Mouse (Mus musculus) adrenal gland, postnatal 36 days (tissue): Measurements from ENCODE around the gene Tmem238. TPM values are rescaled to one million over a fixed set of nuclear protein-coding genes. Genes with fewer than 3 reads are reported as not detected.

Source experiments
- DNase-seq, 2 experiments: peaks; one replicate each; pipeline ENCODE4 v3.0.0; 2021; ENCODE audit warnings: mixed read lengths in 1 of 2
- total RNA-seq, 2 experiments: library from RNA; stranded (reverse); gene quantifications; 2 replicates each; pipeline ENCODE4 v1.2.3; 2021

Tmem238 gene
- total RNA-seq, 2 experiments from 2014 or later = 8.2 to 15.0 TPM

DNA sequence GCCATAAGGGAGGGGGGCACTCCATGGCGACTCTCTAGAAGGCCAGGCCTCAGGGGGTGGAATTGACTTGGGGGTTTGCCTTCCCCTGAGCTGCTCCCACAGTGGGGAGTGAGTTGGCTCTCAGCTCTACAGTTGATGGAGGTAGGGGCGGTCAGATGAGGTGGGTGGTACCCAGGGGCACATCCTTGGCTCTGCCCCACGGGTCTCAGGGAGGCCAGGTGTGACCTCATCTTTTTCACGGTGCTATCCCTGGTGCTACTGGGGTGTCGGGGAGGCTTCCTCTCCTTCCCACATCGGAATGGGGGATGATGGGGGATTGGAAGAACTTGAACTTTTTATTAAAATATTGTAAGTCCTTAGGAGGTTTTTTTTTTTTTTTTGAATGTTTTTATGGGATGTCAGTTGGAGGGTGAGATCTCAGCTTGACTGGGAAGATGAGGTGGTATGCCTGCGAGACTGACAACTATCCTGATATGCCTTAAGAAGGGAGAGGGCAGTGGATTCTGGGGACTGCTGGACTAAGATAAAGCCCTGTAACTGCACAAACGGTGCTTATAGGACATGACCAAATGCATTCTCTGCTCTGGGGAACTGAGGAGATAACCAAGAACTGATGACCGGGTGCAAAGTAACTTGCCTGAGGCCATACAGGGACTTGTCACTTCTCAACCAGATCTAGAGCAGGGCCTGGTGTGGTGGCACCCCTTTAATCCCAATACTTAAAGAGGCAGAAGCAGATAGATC is 42.1 kb downstream of the Tmem238 start:
- no peak for DNase-seq

DNA sequence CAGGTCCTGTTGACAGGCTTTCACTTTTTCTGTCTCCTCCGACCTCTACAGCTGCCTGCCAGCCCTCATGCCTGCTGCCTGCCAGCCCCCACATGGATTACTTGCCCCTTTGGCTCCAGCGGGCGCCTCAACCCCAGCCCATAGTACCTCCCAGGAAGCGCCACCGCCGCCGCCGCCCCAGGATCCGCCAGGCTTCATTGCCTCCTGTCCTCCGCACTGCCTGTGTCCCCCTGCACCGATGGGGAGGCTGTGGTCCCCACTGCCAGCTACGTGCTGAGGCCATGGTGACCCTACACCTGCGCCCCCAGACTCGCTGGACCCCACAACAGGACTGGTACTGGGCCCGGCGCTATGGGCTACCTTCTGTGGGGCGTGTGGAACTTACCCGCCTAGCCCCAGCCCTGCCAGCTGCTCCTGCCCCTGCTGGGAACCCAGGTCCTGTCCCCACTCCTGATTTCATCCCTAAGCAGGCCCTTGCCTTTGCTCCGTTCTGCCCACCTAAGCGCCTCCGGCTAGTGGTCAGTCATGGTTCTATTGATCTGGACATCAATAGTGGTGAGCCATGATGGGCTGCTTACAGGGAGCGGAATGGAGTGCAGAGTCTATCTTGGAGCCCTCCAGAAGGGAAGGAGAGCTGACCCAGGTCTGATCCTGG is 43.0 kb downstream of the Tmem238 start:
- no peak for DNase-seq

DNA sequence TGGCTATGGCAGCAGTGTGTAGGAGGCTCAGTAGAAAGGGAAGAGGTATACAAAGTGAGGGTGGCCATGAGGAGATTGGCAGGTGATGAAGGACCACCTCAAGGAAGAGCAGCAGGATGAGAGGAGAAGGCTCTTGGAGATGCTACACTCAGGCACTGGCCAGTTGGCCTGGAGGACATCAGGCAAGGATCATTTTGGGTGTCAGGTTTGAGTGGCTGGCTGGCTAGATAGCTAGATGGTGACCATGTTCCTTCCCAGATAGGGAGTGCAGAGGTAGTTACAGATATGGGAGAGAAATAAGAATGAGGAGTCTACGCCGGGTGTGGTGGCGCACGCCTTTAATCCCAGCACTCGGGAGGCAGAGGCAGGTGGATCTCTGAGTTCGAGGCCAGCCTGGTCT is 44.6 kb downstream of the Tmem238 start:
- DNase-seq = no peak

DNA sequence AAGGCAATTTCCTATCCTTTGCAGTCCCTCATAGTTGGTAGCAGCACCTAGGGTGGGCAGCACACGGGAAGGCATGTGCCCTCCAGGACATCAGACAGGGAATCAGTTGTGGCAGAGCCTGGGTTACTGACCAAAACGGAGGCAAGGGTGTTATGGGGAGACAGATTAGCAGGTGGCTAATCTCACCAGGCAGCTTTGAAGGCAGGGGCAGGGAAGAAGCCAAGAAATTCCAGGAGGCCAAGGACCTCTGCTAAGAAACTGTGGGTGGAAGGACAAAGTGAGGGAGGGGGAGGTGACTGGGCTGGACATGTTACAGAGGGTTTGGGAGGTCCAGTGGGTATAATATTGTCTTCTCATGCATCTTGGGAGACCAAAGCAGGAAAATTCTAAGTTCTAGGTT is 46.1 kb downstream of the Tmem238 start:
- DNase-seq = no peak

DNA sequence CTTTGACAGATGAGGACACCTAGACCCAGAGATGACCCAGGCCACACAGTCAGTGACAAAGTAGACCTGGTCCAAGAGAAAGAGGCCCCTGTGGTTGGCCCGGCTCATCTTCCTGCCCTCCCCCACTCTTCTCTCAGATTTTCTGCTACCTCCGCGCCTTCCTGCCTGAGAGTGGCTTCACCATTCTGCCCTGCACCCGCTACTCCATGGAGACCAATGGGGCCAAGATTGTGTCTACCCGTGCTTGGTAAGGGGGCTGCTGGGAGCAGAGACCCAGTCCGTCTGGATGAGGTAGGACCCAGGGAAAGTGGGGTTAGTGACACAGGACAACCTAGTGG is 47.0 kb downstream of the Tmem238 start:
- no peak for DNase-seq

DNA sequence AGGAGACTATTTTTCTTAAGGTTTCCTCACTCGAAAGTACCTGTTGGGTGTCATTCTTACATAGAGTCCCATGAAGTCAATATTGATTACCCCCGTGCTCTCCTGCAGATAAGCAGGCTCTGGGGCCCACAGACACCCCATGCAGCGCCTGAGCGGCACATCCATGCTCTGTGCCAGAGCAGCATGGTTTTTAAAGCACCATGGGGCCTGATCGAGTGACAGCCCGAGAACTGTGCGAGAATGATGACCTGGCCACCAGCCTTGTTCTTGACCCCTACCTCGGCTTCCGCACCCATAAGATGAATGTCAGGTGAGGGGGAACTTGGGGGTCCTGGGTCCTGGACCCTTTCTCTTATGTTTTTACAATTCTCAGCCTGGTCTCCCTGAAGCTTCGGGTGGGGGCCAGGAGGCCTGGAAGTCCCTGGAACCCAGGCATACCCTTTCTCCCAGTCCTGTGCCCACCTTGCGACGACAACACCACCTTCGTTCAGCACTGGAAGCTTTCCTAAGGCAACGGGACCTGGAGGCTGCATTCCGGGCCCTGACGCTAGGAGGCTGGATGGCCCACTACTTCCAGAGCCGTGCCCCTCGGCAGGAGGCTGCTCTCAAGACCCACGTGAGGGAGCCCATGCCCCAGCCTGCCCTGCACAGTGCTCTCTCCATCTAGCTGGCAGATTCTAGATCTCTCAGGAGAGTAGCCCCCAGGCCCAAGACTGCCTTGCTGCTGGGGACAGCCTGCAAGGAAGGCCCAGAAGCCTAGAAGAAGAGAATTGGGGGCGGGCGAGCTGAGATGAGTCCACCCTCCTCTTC is 47.6 kb downstream of the Tmem238 start:
- no peak for DNase-seq

DNA sequence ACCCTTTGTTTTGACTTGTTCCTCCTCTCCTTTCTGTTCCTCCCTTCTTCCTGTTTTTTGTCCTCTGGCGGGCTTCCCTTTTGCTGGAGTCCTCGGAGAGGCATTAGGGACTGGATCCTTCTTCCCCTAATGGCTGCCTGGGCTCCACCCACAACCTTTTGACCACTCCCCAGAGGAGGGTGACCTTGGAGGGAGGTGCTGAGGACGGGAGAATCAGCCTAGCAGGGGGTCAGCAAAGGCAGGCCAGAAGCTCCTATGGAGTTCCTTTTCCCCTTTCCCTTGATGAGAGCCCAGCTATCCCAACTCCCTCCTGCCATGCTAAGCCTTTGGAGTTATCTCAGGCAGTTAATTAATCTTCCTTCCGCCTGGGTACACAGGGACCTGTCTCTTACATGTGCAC is 48.3 kb downstream of the Tmem238 start:
- DNase-seq = peak; percentile 66 to 74

DNA sequence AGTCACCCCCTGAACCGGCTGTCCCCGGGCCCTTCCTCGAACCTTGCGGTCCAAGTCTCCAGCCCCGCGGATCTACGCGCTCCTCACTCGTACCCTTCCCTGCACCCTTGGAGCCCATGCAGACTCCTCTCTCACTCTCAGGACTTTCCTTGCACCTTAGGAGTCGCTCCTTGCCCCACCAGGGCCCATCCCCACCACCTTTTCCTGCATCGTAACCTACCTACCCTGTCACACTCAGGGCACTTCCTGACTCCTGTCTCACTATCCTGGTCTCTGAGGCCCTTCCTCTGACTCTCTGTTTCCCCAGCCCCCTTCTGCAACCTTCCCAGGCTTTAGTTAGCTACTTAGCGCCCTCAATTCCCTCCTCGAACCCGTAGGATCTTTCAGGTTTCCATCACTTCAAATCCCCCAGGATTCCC is 49.1 kb downstream of the Tmem238 start:
- DNase-seq = no peak

DNA sequence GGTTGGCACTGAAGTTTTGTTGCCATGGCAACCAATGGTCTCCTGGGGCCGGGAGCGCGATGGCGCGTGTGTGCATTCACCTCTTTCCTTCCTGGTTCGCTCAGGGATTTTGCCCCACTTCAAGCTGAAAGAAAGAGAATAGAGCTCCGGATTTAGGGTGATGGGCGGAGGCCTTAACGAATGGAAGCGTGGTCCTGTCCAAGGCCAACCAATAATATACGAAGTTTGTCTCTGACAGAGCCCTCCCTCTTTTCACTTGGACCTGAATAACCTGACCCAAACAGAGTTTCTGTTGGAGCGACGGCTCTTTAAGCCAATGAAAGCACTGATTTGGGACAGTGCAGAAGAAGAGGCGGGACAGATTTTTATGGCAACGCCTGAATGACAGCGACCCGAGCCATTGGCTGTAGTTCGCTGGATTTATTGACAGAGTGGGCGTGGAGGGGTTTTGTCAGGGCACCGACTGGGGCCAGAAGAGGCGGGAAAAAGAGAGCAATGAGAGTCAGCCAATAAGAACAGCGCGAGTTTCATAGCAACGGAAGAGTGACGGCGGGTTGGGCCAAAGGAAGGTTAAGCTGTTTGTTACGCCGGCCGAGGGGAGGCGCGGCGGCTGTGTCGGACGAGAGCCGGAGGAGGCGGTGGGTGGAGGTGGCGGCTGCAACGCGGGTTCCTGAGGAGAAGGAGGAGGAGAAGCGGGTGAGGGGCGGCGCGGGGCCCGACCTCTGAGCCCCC is 49.7 kb downstream of the Tmem238 start, which contains the start of gene Kmt5c:
Kmt5c (plus strand) TSS at position 572 of the 732 bp plus-strand sequence.
- peak; percentile 96 to 97 for DNase-seq

DNA sequence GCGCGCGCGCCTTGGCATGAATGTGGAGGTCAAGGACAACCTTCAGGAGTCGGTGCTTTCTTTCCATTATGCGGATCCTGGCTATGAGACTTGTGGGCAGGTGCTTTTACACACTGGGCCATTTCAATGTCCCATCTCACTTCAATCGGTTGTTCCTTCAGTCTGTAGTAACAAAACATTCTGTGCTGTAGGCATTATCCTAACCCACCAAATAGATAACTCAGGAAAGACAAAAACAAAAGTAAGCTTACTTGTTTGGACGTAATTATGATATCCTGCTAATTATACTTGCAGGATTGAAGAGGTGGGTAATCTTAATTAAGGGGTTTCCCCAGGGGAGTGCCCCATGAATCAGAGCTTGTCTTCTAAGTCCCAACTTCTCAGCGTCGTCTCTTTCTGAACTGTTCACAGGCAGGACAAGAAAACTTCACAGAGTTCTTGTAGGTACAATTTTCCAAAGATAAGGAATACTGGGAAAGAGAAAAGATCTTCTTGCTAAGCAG is 50.4 kb downstream of the Tmem238 start:
- peak in 1 of 2 experiments; percentile 25 for DNase-seq

Other genes starting within 250 kb of the Tmem238 start
- 1 to 10 TPM; 6.4 to 9.5 TPM for gene Syt5, start 242.1 kb downstream of the Tmem238 start, total RNA-seq
- gene Ptprh, start 185.6 kb downstream of the Tmem238 start, total RNA-seq = not detected
- gene Tmem86b, start 158.2 kb downstream of the Tmem238 start, total RNA-seq = 1 to 10 TPM; 5.9 to 8.2 TPM
- 10 to 100 TPM; 82.6 to 89.5 TPM for gene Ppp6r1, start 130.6 kb downstream of the Tmem238 start, total RNA-seq
- 10 to 100 TPM; 47.8 to 50.7 TPM for gene Hspbp1, start 104.6 kb downstream of the Tmem238 start, total RNA-seq
- gene Brsk1, start 99.1 kb downstream of the Tmem238 start, total RNA-seq = 1 to 10 TPM; 6.6 to 8.0 TPM
- gene Tmem150b, start 64.4 kb downstream of the Tmem238 start, total RNA-seq = under 1 TPM; 0.16 to 0.43 TPM
- 10 to 100 TPM; 30.5 to 34.6 TPM for gene Kmt5c, start 49.5 kb downstream of the Tmem238 start, total RNA-seq
- 1 to 10 TPM; 7.5 to 7.8 TPM for gene Cox6b2, start 36.6 kb downstream of the Tmem238 start, total RNA-seq
- not detected for gene Fam71e2, start 18.4 kb downstream of the Tmem238 start, total RNA-seq
- under 1 TPM; 0.13 to 0.56 TPM for gene Il11, start 6.8 kb downstream of the Tmem238 start, total RNA-seq
- not detected for gene Tmem190, start 6.7 kb downstream of the Tmem238 start, total RNA-seq
- 1,000 to 10,000 TPM in 1 of 2 experiments, 100 to 1,000 TPM in 1; 989 to 1,001 TPM for gene Rpl28, start 3.2 kb upstream of the Tmem238 start, total RNA-seq
- 100 to 1,000 TPM; 123 to 125 TPM for gene Ube2s, start 22.9 kb upstream of the Tmem238 start, total RNA-seq
- under 1 TPM; 0.86 to 0.93 TPM for gene Shisa7, start 55.0 kb upstream of the Tmem238 start, total RNA-seq
- 10 to 100 TPM in 1 of 2 experiments, 1 to 10 TPM in 1; 9.2 to 23.4 TPM for gene Isoc2b, start 80.6 kb upstream of the Tmem238 start, total RNA-seq
- gene Isoc2a, start 87.5 kb upstream of the Tmem238 start, total RNA-seq = 10 to 100 TPM; 23.5 to 47.3 TPM
- gene Gm36210, start 116.9 kb upstream of the Tmem238 start, total RNA-seq = not detected
- 10 to 100 TPM; 13.7 to 15.5 TPM for gene Zfp628, start 125.6 kb upstream of the Tmem238 start, total RNA-seq
- gene Nat14, start 132.4 kb upstream of the Tmem238 start, total RNA-seq = 10 to 100 TPM in 1 of 2 experiments, 1 to 10 TPM in 1; 7.1 to 11.5 TPM
- gene Ssc5d, start 136.1 kb upstream of the Tmem238 start, total RNA-seq = 1 to 10 TPM; 1.7 to 2.7 TPM
- under 1 TPM; 0.36 to 0.89 TPM for gene Sbk2, start 174.8 kb upstream of the Tmem238 start, total RNA-seq
- under 1 TPM; 0.23 to 0.50 TPM for gene Sbk3, start 181.5 kb upstream of the Tmem238 start, total RNA-seq
- 10 to 100 TPM; 16.5 to 16.8 TPM for gene Zfp579, start 206.5 kb upstream of the Tmem238 start, total RNA-seq
- 10 to 100 TPM in 1 of 2 experiments, 1 to 10 TPM in 1; 8.7 to 14.0 TPM for gene Zfp524, start 224.8 kb upstream of the Tmem238 start, total RNA-seq
- gene Fiz1, start 225.0 kb upstream of the Tmem238 start, total RNA-seq = 10 to 100 TPM; 23.5 to 31.5 TPM
- gene Gm44973, start 225.8 kb upstream of the Tmem238 start, total RNA-seq = not detected
- 10 to 100 TPM; 22.1 to 24.1 TPM for gene Zfp865, start 230.7 kb upstream of the Tmem238 start, total RNA-seq
- gene Ccdc106, start 230.9 kb upstream of the Tmem238 start, total RNA-seq = 1 to 10 TPM in 1 of 2 experiments, under 1 TPM in 1; 0.96 to 1.4 TPM
- not detected for gene 4632433K11Rik, start 244.5 kb upstream of the Tmem238 start, total RNA-seq
- 1 to 10 TPM; 3.8 to 4.5 TPM for gene Zfp784, start 248.8 kb upstream of the Tmem238 start, total RNA-seq